Mouse (Mus musculus) neural tube, embryonic 11.5 days (tissue): ENCODE results near the gene Car5a. TPM values are rescaled to one million over a fixed set of nuclear protein-coding genes. Genes with fewer than 3 reads are reported as not detected.

Experiments
- ATAC-seq: fragments of 200-750 bp; cut with Nextera tagmentation; 2 replicates; pipeline ENCODE4 v1.8.0; 2017; ENCODE audit warnings: moderate number of reproducible peaks, mild to moderate bottlenecking, moderate TSS enrichment, moderate library complexity; ENCODE audit not compliant: insufficient read depth, low FRiP score, low TSS enrichment
- DNase-seq: peaks from one replicate; pipeline ENCODE4 v3.0.0-alpha.2; 2015; ENCODE audit warnings: low spot score
- H3K27ac ChIP-seq: fragments of 300-500 bp; sonication (generic); 2 replicates; pipeline ENCODE4 v1.5.1; 2014; ENCODE audit warnings: low read depth, mild to moderate bottlenecking, low read length
- H3K27me3 ChIP-seq: fragments of 300-500 bp; sonication (generic); 2 replicates; pipeline ENCODE4 v1.6.1; 2014; ENCODE audit warnings: mild to moderate bottlenecking, low read length, mixed read lengths; ENCODE audit not compliant: control insufficient read depth, insufficient read depth
- H3K36me3 ChIP-seq: fragments of 300-500 bp; sonication (generic); 2 replicates; pipeline ENCODE4 v1.6.1; 2014; ENCODE audit warnings: mild to moderate bottlenecking, low read length, moderate library complexity, mixed read lengths; ENCODE audit not compliant: control insufficient read depth, insufficient read depth
- H3K4me1 ChIP-seq: fragments of 300-500 bp; sonication (generic); 2 replicates; pipeline ENCODE4 v1.6.1; 2014; ENCODE audit warnings: low read length, mixed read lengths; ENCODE audit not compliant: control insufficient read depth, insufficient read depth
- H3K4me2 ChIP-seq: fragments of 300-500 bp; sonication (generic); 2 replicates; pipeline ENCODE4 v1.6.1; 2014; ENCODE audit warnings: low read depth, mild to moderate bottlenecking, moderate library complexity
- H3K4me3 ChIP-seq: fragments of 300-500 bp; sonication (generic); 2 replicates; pipeline ENCODE4 v1.5.1; 2014; ENCODE audit warnings: low read depth, low read length
- H3K9ac ChIP-seq: fragments of 300-500 bp; sonication (generic); 2 replicates; pipeline ENCODE4 v1.6.1; 2014; ENCODE audit warnings: mild to moderate bottlenecking, low read length
- H3K9me3 ChIP-seq: fragments of 300-500 bp; sonication (generic); 2 replicates; pipeline ENCODE4 v1.6.1; 2016; ENCODE audit warnings: low read length; ENCODE audit not compliant: control insufficient read depth
- WGBS: fragments of 180-500 bp; shearing (Covaris S2); extraction: QIAGEN DNeasy Blood & Tissue Kit; methylation state at CpG from one replicate; pipeline ENCODE4 v1.1.7; 2014; 5-methylcytosine and 5-hydroxymethylcytosine counted together
- polyA plus RNA-seq: library from polyadenylated mRNA; unstranded; fragments of >200 nt; fragmentation: Nextera tagmentation; extraction: Ambion mirVana; gene quantifications from 2 replicates; pipeline ENCODE4 v1.2.1, GENCODE M21; 2014

The Car5a gene
- polyA plus RNA-seq, 1 experiment from 2014 or later: not detected

- ATAC-seq: no peak
- Histone ChIP-seq H3K9me3 (no peaks in the 10 kb centered on the region), H3K27me3 (no peaks in the 10 kb centered on the region), H3K4me1 (no peaks in the 10 kb centered on the region; the same call in 1 of the 2 replicates), H3K4me3 (no peak overlapping the region), H3K36me3 (0 out of 2 replicates have a peak, but pooled peaks cover 2% of the 10 kb centered on the region), H3K9ac (no peak overlapping the region), H3K27ac (no peak overlapping the region), H3K4me2 (no peak overlapping the region)
- WGBS: 89% methylated on average over 7 of the region's 7 CpGs
- DNase-seq: no peak
These were observed 66.8 kb downstream of the Car5a start for GRCm38 (mm10) chr8:121877828-121878480.

GRCm38 (mm10) chr8:121877212-121877611 lies 67.5 kb downstream of the Car5a start:
- Histone ChIP-seq H3K9ac (no peak overlapping the region), H3K4me1 (peaks cover 3% of the 10 kb centered on the region; the same call in 1 of the 2 replicates), H3K4me3 (no peak overlapping the region), H3K9me3 (no peaks in the 10 kb centered on the region), H3K27me3 (no peaks in the 10 kb centered on the region), H3K4me2 (no peak overlapping the region), H3K36me3 (0 out of 2 replicates have a peak, but pooled peaks cover 2% of the 10 kb centered on the region), H3K27ac (no peak overlapping the region)
- no peak for ATAC-seq
- 74% methylated on average over 5 of the region's 5 CpGs for WGBS
- no peak for DNase-seq

- WGBS: 90% methylated on average over 9 of the region's 9 CpGs
- H3K4me3 ChIP-seq: no peak overlapping the region
- H3K27me3 ChIP-seq: no peaks in the 10 kb centered on the region
- H3K36me3 ChIP-seq: 0 out of 2 replicates have a peak, but pooled peaks cover 2% of the 10 kb centered on the region
- no peak for DNase-seq
- peaks cover 5% of the 10 kb centered on the region; the same call in 1 of the 2 replicates for H3K4me1 ChIP-seq
- ATAC-seq: no peak
- no peak overlapping the region for H3K27ac ChIP-seq
- H3K9me3 ChIP-seq: no peaks in the 10 kb centered on the region
- H3K4me2 ChIP-seq: no peak overlapping the region
- H3K9ac ChIP-seq: no peak overlapping the region
These were observed 69.2 kb downstream of the Car5a start for GRCm38 (mm10) chr8:121875517-121875916.

GRCm38 (mm10) chr8:121875045-121875444 lies 69.7 kb downstream of the Car5a start:
- ATAC-seq (no peak), DNase-seq (no peak)
- no peak overlapping the region for H3K27ac ChIP-seq
- H3K9me3 ChIP-seq: no peaks in the 10 kb centered on the region
- no peak overlapping the region for H3K4me3 ChIP-seq
- H3K4me2 ChIP-seq: no peak overlapping the region
- H3K36me3 ChIP-seq: no peaks in the 10 kb centered on the region
- H3K4me1 ChIP-seq: peaks cover 5% of the 10 kb centered on the region; the same call in 1 of the 2 replicates
- H3K27me3 ChIP-seq: no peaks in the 10 kb centered on the region
- no peak overlapping the region; the same call in 1 of the 2 replicates for H3K9ac ChIP-seq
- WGBS: 72% methylated on average over 3 of the region's 3 CpGs

GRCm38 (mm10) chr8:121874031-121874430 lies 70.7 kb downstream of the Car5a start:
- DNase-seq (peak; percentile 33), ATAC-seq (no peak)
- Histone ChIP-seq H3K27ac (no peak overlapping the region), H3K9ac (no peak overlapping the region), H3K27me3 (no peaks in the 10 kb centered on the region), H3K4me2 (no peak overlapping the region), H3K36me3 (no peaks in the 10 kb centered on the region), H3K4me1 (peaks cover 5% of the 10 kb centered on the region; the same call in 1 of the 2 replicates), H3K9me3 (no peaks in the 10 kb centered on the region), H3K4me3 (no peak overlapping the region)
- WGBS: 57% methylated on average over 9 of the region's 9 CpGs

GRCm38 (mm10) chr8:121871833-121872440 lies 72.8 kb downstream of the Car5a start:
- ATAC-seq: no peak
- Histone ChIP-seq H3K4me2 (no peak overlapping the region), H3K36me3 (no peaks in the 10 kb centered on the region), H3K4me1 (peaks cover 5% of the 10 kb centered on the region; the same call in 1 of the 2 replicates), H3K9ac (no peak overlapping the region), H3K4me3 (no peak overlapping the region), H3K27me3 (no peaks in the 10 kb centered on the region), H3K27ac (no peak overlapping the region), H3K9me3 (no peaks in the 10 kb centered on the region)
- 31% methylated on average over 10 of the region's 10 CpGs for WGBS
- DNase-seq: no peak

- Histone ChIP-seq H3K9ac (no peak overlapping the region), H3K4me1 (peaks cover 5% of the 10 kb centered on the region; the same call in 1 of the 2 replicates), H3K27ac (no peak overlapping the region), H3K4me3 (no peak overlapping the region), H3K36me3 (no peaks in the 10 kb centered on the region), H3K27me3 (no peaks in the 10 kb centered on the region), H3K9me3 (no peaks in the 10 kb centered on the region), H3K4me2 (no peak overlapping the region)
- DNase-seq (no peak), ATAC-seq (no peak)
- 91% methylated on average over 2 of the region's 2 CpGs for WGBS
These were observed 74.5 kb downstream of the Car5a start for GRCm38 (mm10) chr8:121870190-121870589.

GRCm38 (mm10) chr8:121868896-121869295 lies 75.8 kb downstream of the Car5a start:
- no peaks in the 10 kb centered on the region for H3K36me3 ChIP-seq
- 89% methylated on average over 7 of the region's 7 CpGs for WGBS
- no peak overlapping the region for H3K4me2 ChIP-seq
- H3K4me1 ChIP-seq: 0 out of 2 replicates have a peak, but pooled peaks cover 5% of the 10 kb centered on the region
- H3K27ac ChIP-seq: no peak overlapping the region
- no peak overlapping the region for H3K9ac ChIP-seq
- no peaks in the 10 kb centered on the region for H3K9me3 ChIP-seq
- H3K27me3 ChIP-seq: no peaks in the 10 kb centered on the region
- no peak for DNase-seq
- no peak for ATAC-seq
- no peak overlapping the region for H3K4me3 ChIP-seq

- Histone ChIP-seq H3K27ac (no peak overlapping the region), H3K4me3 (no peak overlapping the region), H3K36me3 (no peaks in the 10 kb centered on the region), H3K27me3 (no peaks in the 10 kb centered on the region), H3K9ac (no peak overlapping the region), H3K4me1 (0 out of 2 replicates have a peak, but pooled peaks cover 5% of the 10 kb centered on the region), H3K4me2 (no peak overlapping the region), H3K9me3 (no peaks in the 10 kb centered on the region)
- WGBS: 84% methylated on average over 5 of the region's 5 CpGs
- ATAC-seq: no peak
- no peak for DNase-seq
These were observed 76.5 kb downstream of the Car5a start for GRCm38 (mm10) chr8:121868196-121868595.
